Mouse (Mus musculus): ENCODE results near the gene Olfr510.
"Not testable (repeated sequence)": the region's sequence is repeated elsewhere in the genome, so short reads cannot be mapped to it uniquely, and the experiment has no call there.

Olfr510 gene

GRCm38 (mm10) chr7:108666118-108666517 is at the start of gene Olfr510:
Olfr510 (plus strand) TSS chr7:108666418.
- DNase-seq, result no peak

- DNase-seq, result not testable (repeated sequence)
Observed at GRCm38 (mm10) chr7:108616781-108617180, 49.4 kb upstream of the Olfr510 start.

- DNase-seq, result no peak
Observed at GRCm38 (mm10) chr7:108621514-108621913, 44.7 kb upstream of the Olfr510 start, which contains the start of gene Olfr507. Olfr507 (plus strand) TSS chr7:108621814.

GRCm38 (mm10) chr7:108629694-108630093 is 36.5 kb upstream of the Olfr510 start, which contains the start of gene Olfr508:
Olfr508 (plus strand) TSS chr7:108629994.
- DNase-seq, result no peak

GRCm38 (mm10) chr7:108651806-108652205 is 14.4 kb upstream of the Olfr510 start, which contains the start of gene Olfr509:
Olfr509 (minus strand) TSS chr7:108651906.
- DNase-seq, result no peak

- no peak for DNase-seq
Observed at GRCm38 (mm10) chr7:108662419-108662818, 3.8 kb upstream of the Olfr510 start.

- DNase-seq, result no peak
Observed at GRCm38 (mm10) chr7:108671058-108671457, 4.8 kb downstream of the Olfr510 start.

- no peak for DNase-seq
Observed at GRCm38 (mm10) chr7:108678886-108679285, 12.7 kb downstream of the Olfr510 start.

GRCm38 (mm10) chr7:108713020-108713419 is 46.8 kb downstream of the Olfr510 start, which contains the start of gene Olfr512:
Olfr512 (plus strand) TSS chr7:108713320.
- DNase-seq, result no peak
